Mouse (Mus musculus): Measurements from ENCODE around the gene Tmem50b. TPM values are rescaled to one million over a fixed set of nuclear protein-coding genes. Genes with fewer than 3 reads are reported as not detected.
"Not testable (repeated sequence)": the region's sequence is repeated elsewhere in the genome, so short reads cannot be mapped to it uniquely, and the experiment has no call there.

The Tmem50b gene
- 10 to 100 TPM; 76.3 to 77.4 TPM for total RNA-seq (2021)

DNA sequence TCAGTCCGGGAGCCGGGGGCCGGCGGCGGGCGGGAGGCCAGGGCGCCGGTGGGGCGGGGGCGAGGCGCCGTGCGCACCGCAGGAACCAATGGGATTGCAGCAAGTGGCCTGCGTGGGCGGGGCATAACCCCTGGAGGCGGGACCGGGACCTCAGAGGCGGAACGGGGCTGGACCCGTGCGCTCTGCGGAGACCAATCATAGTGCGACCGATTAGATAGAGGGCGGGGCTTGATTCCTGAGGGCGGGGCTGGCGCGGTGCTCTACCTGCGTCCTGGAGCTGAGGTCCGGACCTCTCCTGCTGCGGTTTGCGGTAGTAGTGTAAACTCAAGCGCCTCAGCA, at the start of gene Tmem50b:
Tmem50b (minus strand) TSS at position 129 of the 339 bp plus-strand sequence.
- intact Hi-C loops (cut with DNase I) = no loop called here
- peak; percentile 99 for DNase-seq

DNA sequence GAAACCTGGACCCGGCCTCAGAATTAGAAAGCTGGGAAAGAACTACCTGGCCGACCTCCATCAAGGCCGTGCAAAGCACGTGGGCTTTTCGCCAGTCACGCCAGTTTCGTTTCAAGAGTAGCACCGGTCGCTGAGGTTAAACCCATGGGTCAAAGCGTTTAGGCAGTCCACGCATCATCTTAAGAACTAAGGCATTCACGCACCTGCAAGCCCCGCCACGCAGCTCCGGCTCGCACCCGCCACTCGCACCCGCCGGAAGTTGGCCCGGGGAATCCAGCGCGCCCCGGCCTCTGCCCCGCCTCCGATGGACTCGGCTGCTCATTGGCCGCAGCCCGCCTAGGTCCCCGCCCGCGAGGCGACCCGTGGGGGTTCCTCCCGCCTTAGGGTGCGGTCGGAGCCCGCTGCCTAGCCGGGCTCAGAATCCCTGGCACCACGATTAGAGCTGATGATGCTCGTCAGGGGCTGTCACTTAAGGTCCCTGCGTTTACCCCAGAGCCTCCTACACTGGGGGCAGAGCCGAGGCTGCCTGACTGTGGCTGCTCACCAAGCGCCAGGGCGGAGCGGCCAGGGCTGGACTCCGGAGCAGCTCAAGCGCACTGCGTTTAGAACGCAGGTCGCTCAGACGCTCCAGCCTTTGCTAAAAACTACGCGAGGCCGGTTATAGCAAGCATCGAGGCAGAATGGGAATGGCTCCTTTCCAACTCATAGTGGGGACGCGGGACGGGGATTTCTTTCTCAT, 49.2 kb upstream of the Tmem50b start, which contains the start of gene Gart:
Gart (minus strand) TSS at position 272 of the 739 bp plus-strand sequence.
- DNase-seq = peak; percentile 95

DNA sequence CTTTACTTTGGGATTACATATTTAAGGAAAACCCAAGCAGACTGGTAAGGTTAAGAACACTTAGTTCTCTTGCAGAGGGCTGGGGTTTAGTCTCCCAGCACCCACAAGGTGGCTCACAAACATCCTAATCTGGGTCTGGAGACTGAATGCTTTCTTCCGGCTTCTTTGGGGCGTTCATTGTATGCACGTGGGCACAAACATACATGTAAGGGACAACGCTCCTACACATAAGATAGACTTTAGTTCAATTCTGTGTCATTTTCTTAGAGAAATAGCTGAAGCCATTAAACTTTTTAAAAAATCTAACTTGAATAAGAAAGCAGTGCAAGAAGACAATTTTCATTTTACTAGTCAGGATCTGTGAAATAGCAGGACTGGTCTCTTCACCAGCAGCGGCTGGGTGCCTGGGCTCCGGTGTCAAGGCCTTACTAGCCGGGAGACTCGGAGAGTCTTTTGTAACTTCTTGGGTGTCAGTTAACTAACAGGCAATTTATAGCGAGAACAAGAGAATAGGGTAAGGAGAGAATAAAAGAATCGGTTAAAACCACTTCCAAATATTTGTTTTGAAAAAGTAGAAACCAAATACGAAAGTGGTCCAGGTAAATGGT, 48.5 kb upstream of the Tmem50b start:
- no peak for DNase-seq
- intact Hi-C loops (cut with DNase I) = no loop called here

More for the DNA sequence above, 49.2 kb upstream of the Tmem50b start, which contains the start of gene Gart:
- intact Hi-C loops (cut with DNase I) = no loop called here

DNA sequence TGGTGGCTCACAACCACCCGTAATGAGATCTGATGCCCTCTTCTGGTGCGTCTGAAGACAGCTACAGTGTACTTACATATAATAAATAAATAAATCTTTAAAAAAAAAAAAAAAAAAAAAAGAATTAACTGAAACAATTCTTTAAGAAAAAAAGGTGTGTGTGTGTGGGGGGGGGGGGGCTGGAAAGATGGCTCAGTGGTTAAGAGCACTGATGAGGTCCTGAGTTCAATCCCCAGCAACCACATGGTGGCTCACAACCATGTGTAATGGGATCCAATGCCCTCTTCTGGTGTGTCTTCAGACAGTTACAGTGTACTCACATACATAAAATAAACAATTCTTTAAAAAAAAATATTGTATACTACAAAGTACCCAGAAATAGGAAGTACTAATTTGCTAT, 47.8 kb upstream of the Tmem50b start:
- DNase-seq; intact Hi-C loops (cut with DNase I): not testable (repeated sequence)

DNA sequence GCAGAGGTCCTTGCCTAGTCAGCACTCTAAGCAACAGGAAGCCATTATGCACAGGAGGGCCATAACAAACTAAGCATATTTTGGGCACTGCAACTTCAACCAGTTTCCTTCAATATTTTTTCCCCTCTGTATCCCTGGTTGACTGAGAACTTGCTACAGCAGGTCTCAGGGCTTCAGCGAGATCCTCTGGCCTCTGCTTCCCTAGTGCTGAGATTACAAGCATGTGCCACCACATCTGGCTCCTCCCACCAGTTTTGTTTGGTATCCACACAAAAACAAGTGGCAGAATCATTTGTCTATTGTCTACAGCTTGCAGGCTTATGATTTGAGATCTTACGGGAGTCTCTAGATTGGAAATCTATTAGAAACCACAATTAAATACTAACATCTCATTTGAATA, 47.3 kb upstream of the Tmem50b start:
- intact Hi-C loops (cut with DNase I) = no loop called here
- DNase-seq = no peak

DNA sequence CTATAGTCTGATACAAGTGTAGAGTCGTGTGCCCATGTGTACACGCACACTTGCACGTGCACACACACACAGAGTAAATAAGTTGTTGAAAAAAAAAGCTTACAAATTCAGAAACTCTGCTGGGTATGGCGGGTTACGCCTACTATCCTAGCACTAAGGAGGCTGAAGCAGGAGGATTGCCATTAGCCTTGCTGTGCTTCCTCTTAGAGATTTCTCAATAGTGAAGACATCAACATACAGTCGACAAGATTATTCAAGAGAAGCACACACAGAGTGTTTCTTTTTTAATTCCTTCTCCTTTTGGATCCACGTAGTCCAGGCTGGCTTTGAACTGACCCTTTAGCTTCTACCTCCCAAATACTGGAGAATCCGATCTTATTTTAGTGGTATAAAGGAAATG, 42.6 kb upstream of the Tmem50b start:
- intact Hi-C loops (cut with DNase I) = no loop called here
- DNase-seq = no peak

DNA sequence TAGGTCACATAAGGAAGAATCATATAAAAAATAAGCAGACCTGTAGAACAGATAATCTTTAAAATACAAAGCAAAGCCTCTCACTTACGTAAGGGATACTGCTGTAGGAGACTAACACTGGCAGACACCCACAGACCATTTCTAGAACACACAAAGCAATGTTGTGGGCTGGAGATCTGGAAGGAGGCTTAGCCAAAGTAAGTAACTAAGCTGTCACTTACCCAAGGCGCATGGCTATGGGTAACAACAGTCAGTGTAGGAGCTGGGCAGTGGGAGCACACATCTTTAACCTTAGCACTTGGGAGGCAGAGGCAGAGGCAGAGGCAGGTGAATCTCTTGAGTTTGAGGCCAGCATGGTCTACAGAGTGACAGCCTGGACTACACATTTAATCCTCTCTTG, 42.0 kb upstream of the Tmem50b start:
- intact Hi-C loops (cut with DNase I) = no loop called here
- DNase-seq = no peak

DNA sequence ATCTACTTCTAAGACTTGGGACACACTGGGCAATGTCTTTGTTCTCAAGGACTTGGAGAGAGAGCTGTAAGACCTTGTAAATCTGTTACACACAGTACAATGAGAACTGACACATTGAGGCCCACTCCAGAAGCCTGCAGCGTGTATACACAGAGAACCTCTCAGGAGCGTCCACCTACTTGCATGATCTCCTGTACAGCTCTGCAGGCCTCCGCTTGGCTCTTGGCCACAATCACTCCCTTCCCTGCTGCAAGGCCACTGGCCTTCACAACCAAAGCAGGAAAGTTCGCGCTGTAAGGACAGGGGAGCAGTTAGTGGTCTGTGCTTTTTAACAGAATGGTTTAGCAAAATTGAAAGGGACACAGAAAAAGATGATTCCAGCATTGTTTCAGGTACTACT, 41.6 kb upstream of the Tmem50b start:
- DNase-seq = no peak
- intact Hi-C loops (cut with DNase I) = no loop called here

DNA sequence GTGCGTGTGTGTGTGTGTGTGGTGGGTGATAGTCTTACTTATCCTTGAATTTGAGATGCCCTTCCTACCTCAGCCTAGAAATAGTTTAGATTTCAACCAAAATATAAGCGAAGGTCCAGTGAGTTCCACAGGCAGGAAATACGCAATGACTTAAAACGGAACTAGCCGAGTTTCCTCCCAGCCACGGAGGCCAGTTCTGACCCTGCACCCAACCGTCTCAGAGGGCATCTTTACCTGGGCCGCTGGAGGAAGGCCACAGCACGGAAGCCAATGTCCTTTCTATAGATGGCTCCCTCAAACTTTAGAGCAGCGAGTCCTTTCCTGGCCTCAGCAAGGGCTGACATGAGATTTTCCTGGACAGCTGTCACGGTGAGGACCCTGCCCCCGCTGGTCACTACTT, 36.0 kb upstream of the Tmem50b start:
- intact Hi-C loops (cut with DNase I) = no loop called here

DNA sequence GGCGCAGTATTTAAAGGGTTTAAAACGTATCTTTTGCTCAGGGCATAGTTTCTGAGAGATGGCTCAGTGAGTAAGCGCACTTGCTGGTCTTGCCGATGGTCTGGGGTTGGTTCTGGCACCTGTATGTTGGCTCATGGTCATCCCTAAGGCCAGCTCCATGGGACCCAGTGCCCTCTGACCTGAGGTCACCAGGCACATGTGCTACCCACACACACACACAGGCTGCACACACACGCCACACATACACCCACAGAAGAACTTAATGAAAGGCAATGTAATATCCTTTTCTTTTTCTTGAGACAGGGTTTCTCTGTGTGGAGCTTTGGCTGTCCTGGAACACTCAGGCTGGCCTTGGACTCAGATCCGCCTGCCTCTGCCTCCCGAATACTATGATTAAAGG, 35.3 kb upstream of the Tmem50b start:
- intact Hi-C loops (cut with DNase I) = no loop called here
- no peak for DNase-seq

More for the DNA sequence above, 36.0 kb upstream of the Tmem50b start:
- no peak for DNase-seq

DNA sequence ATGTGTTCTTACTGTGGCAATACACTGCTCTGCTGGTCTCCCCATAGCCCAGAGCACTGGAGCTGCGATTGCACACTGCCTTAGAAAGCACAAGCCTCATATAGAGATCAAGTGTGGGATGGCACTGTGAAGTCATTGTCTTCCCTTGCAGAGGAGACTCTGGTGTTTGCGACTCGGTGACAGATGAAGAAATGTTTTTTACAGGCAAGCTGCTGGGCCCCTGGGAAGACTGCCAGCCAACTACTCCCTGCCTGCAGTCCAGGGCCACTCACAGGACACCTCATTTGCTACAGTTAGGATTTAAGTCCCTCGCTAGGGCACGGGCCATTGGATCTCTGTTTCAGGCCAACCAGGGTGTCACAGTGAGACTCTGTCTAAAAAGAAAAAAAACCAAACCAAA, 34.8 kb upstream of the Tmem50b start:
- intact Hi-C loops (cut with DNase I) = no loop called here
- no peak for DNase-seq

DNA sequence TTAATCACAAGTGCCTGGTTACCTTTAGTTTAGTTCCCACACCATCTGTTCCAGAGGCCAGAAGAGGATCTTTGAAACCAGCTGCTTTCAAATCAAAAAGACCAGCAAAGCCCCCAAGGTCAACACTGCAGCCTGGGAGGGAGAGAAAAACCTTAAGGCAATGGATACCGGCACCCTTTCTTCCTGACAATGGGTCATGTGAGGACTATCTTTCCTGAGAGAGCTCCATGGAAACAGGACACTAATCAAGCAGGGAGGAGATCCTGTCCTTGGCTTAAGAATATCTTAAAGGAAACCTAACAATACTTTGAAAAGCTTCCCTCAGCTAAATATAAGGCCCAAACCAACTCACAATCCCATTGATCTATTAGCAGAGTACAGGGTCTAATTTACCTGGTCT, 33.0 kb upstream of the Tmem50b start:
- intact Hi-C loops (cut with DNase I) = no loop called here
- DNase-seq = no peak

DNA sequence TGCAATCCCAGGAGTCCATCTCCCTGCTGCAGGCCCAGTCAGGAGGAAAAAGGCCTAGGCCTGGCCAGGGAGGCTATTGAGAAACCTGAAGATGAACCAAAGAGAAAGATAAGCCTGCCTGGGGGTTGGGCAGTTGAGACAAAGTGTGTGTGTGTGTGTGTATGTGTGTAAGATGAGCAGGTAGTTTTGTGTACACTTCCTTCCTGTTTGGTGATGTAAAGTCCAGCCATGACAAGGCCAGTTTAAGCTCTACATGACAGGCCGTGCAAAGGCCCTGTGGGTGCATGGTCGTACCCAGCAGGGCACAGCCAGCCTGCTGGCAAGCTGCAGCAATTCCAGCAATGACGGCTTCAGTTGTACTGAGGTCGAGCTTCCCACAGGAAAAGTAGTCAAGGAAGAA, 32.1 kb upstream of the Tmem50b start:
- intact Hi-C loops (cut with DNase I) = no loop called here
- no peak for DNase-seq

DNA sequence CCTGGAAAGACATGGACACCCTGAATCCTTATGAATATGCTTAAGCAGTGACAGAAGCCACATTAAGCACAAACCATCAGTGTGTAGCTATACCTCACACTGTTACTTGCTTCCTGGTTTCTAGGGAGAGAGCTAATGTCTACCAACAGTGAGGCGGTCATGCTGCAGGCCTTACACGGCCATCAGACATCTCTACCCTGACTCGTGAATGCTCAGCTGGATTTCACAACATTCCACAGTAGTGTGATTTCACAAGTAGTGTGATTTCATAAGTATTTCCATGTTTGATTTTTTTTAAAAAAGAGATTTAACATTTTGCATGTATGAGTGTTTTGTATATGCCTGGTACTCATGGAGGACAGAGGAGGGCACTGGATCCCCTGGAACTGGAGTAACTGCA, 31.1 kb upstream of the Tmem50b start:
- no peak for DNase-seq
- intact Hi-C loops (cut with DNase I) = no loop called here

DNA sequence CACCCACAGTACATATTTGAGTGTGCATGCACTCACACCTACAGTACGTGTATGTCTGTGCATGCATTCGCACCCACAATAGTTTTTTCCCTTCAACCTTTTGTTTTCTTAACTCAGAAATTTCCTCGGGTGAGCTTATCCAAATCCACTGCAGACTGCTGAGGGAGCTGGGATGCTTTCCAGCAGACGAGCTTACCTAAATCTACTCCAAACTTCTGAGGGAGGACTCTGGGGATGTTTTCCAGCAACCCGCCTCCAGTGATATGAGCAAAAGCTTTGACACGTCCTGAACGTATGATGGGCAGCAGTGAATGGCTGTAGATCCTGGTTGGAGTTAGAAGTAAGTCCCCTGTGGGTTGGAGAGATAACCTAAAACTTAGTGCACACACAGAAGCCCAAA, 30.2 kb upstream of the Tmem50b start:
- intact Hi-C loops (cut with DNase I) = no loop called here
- DNase-seq = no peak

DNA sequence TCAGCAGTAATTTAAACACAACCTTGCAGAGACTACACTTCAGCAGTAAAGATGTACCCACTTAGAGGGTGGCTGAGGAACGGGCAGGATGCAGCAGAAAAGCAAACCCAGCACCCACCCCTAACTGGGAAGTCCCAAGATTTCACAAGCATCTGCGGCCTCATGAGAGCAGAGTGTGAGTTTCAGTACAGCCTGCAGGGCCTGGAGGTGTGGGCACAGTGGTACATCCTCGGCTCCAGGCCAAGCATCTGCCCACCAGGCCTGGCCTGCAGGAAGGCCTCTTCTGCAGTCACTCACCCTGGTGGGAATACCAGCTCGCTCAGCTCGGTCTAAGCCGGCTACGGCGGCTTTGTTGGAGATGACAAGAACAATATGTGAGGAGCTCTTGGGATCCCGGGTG, 25.5 kb upstream of the Tmem50b start:
- intact Hi-C loops (cut with DNase I) = no loop called here
- no peak for DNase-seq

DNA sequence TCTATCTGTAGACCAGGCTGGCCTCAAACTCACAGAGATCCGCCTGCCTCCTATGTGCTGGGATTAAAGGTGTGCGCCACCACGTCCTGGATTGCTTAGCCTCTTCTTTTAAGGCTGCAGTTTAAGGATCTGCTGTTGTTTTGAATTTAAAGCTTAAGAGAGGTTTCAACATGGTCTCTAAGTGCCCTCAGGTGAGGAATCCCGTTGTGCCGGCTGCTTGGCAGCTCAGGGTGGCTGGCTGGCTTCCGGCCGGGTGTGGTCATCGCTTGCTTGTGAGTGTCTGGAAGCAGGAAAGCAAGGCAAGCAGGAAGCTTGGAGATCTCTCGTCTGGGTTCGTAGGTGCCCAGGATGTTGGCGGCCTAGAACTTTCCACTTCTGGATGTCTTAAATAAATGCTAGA, 23.4 kb upstream of the Tmem50b start:
- intact Hi-C loops (cut with DNase I) = no loop called here
- no peak for DNase-seq

DNA sequence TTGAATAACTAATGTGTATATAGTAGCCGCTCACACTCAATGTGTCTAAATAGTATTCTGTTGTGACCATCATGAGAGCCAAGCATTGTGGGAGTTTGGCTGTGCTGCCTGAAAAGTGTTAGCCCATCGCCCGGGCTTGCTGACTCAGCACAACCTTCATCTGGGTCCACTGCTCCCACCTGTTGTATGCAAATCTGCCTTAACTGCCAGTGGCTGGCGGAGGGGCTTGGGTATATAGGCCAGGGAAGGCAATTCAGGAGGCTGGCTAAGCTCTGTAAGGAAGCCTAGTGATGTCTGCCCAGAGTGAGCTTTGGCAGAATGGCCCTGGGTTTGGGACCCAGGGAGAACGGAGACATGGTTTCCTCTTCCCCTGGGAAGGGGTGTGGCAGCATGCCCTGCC, 22.6 kb upstream of the Tmem50b start:
- DNase-seq = no peak
- intact Hi-C loops (cut with DNase I) = no loop called here

DNA sequence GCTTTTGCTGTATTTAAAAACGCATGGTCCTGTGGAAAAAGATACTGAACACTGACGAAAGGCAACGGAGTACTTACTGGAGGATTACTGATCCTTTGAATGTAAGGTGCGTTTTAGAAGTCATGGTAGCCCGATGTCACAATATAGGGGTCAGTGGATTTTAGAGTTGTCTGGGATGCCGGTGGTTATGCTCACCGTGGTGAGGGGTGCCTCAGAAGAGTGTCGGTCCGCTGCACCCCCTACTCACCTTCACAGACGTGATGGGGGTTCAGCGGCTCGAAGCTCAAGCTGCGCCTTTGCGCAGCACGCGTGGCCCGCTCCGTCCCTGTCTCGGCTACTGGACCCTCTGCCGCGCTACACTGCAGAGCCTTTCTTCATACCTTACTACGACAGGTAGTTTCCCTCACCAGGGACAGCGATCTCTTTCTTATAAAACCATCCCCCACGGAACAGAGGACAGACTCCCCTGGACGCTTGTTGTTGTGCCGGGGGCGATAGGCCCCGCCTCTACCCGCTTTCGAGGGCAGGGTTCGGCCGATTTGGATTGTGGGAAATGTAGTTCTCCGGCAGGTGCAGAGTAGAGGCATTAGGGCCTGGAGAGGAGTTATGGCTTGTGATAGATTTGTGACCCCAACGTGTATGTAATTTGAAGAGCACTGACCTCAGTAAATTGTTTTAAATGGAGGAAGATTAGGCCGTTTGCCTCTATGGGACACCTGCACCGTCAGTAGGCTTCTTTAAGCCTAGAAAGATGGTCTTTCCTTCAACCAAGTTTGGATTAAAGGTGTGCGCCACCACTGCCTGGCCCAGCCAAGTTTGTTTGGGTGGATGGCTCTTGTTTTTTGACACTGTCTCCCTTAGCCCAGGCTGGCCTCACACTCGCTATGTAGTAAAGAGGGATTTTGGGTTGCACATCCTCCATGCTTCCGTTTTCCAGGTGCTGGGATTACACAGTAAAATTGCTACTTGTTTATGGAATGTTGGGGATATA, 21.2 kb upstream of the Tmem50b start, which contains the start of gene Dnajc28:
Dnajc28 (minus strand) TSS at position 516 of the 991 bp plus-strand sequence.
- intact Hi-C loops (cut with DNase I) = no loop called here
- DNase-seq = peak; percentile 77

DNA sequence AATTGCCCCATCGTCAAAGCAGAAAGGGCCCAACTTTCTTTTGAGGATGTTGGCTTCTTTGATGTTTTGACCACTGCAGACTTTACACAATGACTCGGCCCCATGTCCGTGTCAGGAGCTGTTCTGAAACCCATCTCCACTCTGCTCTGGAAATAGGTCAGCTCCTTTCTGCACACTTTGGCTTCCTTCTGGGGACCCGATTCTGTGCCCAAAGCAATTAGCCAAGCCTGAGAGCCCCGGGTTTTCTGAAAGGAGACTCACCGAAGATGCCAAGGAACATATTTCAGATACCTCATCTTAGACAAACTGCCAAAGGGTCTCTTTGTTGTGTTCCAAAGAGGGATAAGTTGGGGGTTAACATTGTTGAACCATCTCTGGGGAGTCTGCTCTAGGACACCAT, 17.0 kb upstream of the Tmem50b start:
- intact Hi-C loops (cut with DNase I) = no loop called here
- no peak for DNase-seq

DNA sequence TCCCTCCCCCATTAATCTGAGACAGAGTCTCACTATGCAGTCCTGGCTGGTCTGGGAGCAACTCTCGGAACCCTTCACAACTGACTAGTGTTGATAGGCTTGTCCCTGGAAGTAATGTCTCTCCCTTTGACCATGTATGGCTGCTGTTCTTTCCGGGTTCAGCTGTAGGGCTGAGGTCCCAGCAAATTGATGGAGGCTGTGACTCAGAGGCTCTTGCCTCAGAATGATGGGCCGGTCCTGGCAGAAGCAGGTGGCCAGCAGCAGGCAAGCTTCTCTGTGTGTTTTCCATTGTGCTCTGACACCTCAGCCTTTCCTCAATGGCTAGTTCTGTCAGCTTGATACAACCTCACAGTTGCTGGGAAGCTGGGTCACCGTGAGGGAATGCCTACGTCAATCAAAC, 14.9 kb upstream of the Tmem50b start:
- DNase-seq = no peak
- intact Hi-C loops (cut with DNase I) = no loop called here

Data from left cerebral cortex, postnatal 4 days (tissue).